In genomic region chr16:25104165-25104564, GRCm38 (mm10) we compare ENCODE assay signal across 12 mouse cellular contexts.
"Had no signal": no experiment of that assay in that cellular context is flagged by ENCODE, and none has a peak within 500 bp of the region (broad histone marks: within the 10 kb centered on the region; RNA-seq: fewer than 3 reads in every experiment).

No protein-coding gene starts in this region.

- H3K4me3 ChIP-seq: midbrain, embryonic 10.5 days; midbrain, embryonic 12.5 days; myocyte had no signal

- H3K36me3 ChIP-seq: midbrain, embryonic 10.5 days; midbrain, embryonic 12.5 days had no signal

- H3K4me1 ChIP-seq: midbrain, embryonic 12.5 days had no signal

- H3K9me3 ChIP-seq: midbrain, embryonic 10.5 days; midbrain, embryonic 12.5 days had no signal

- DNase-seq: lung, adult 18-20 months; lung, embryonic 14.5 days; lung, postnatal 4 days; right cerebral cortex, postnatal 25 days; right cerebral cortex, postnatal 4 days; spleen, adult 18-20 months; thymus, adult 18-20 months; thymus, postnatal 14 days; thymus, postnatal 36 days had no signal

- H3K27me3 ChIP-seq: midbrain, embryonic 12.5 days had no signal

- H3K9ac ChIP-seq: lung, embryonic 14.5 days; midbrain, embryonic 12.5 days had no signal

- H3K27ac ChIP-seq: midbrain, embryonic 10.5 days; midbrain, embryonic 12.5 days had no signal

- H3K4me2 ChIP-seq: lung, embryonic 14.5 days; midbrain, embryonic 12.5 days had no signal
